Mouse (Mus musculus) liver, embryonic 14.5 days (tissue): ENCODE measurements at regions not wholly inside any gene's neighbourhood (a gene's known extent, or its start where the extent isn't known, plus 50 kb on each side); places are given as distances from the start of the nearest gene placed in this dataset.

ENCODE experiments used
- CTCF ChIP-seq: IDR thresholded peaks from 2 replicates; pipeline ENCODE4 v1.5.1; 2016; ENCODE audit warnings: antibody characterized with exemption, low read depth, control low read depth
- EP300 ChIP-seq: IDR thresholded peaks from 2 replicates; pipeline ENCODE4 v1.6.1; 2016; ENCODE audit warnings: antibody characterized with exemption, low read depth

DNA sequence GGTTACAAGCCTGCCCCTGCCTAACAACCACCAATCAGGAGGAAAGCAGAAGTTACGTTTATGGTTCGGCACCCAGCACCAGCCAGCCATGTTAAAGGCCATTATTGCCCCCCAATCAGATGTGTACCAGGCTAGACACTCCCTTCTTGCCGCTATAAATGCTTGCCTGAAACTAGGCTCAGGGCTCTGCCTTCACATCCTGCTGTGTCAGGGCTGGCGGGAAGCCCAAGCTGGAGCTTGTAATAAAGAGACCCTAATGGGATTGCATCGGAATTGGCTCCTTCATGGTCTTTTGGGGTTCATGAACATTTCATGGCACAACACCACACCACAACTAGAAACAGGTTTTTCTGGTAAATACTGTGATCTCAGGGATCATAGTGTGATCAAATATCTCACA lies 69.1 kb upstream of the Slc22a12 start:
- no peak for TF ChIP-seq CTCF
- no peak for TF ChIP-seq EP300
